Mouse (Mus musculus): ENCODE measurements around the gene 4930522H14Rik.

DNA sequence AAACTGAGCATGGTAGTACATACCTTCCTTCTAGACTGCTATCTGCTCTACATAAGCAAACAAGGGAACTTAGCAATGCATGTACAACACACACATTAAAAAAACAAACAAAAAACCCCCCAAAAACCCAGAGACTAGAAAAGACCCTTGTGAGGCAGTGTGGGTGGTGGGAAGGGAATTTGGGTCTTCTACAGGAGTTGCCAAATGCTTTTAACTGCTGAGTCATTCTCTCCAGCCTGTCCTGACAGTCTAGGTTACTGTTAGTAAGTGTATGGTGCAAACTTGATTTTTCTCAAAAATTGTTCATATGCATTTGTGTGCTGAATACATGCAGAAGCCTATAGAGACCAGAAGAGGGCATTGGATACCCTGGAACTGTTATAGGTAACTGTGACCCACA lies 59.5 kb downstream of the 4930522H14Rik start:
- TF ChIP-seq POLR2A (IDR thresholded peaks at IDR 0.05; ENCODE audit: borderline replicate concordance, extremely low read depth, low read depth, low read length) (no peak), CTCF (IDR thresholded peaks at IDR 0.05; ENCODE audit: insufficient read depth, low read length) (no peak)

All from lung, adult 2 months (tissue).